Mouse (Mus musculus): ENCODE measurements around the gene Hand1. TPM values are rescaled to one million over a fixed set of nuclear protein-coding genes. Genes with fewer than 3 reads are reported as not detected.

Gene Hand1
- total RNA-seq, 2 experiments from 2014 or later: 21.4 to 25.6 TPM

DNA sequence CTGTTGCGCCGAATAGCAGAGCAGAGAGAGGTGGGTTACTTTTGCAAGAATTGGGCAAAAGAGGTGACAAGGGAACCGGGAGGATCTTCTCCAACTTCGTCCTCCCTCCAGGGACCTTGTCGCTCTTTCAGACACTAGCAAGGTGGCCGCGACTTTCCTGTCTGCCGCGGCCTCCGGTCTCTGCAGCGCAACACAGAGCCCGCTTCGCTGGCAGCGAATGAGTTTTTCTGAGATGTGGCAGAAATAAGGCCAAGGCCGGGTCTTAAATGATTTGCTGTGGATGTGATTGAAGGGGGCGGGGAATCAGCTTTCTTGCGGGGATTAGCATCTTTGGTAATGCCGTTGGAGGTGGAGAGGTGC is 30.1 kb downstream of the Hand1 start:
- DNase-seq (ENCODE audit: low spot score in 2 of 2): no peak

GRCm38 (mm10) chr11:57801766-57802510 is 30.7 kb downstream of the Hand1 start:
- peak; percentile 33 for DNase-seq (ENCODE audit: low spot score in 2 of 2)

DNA sequence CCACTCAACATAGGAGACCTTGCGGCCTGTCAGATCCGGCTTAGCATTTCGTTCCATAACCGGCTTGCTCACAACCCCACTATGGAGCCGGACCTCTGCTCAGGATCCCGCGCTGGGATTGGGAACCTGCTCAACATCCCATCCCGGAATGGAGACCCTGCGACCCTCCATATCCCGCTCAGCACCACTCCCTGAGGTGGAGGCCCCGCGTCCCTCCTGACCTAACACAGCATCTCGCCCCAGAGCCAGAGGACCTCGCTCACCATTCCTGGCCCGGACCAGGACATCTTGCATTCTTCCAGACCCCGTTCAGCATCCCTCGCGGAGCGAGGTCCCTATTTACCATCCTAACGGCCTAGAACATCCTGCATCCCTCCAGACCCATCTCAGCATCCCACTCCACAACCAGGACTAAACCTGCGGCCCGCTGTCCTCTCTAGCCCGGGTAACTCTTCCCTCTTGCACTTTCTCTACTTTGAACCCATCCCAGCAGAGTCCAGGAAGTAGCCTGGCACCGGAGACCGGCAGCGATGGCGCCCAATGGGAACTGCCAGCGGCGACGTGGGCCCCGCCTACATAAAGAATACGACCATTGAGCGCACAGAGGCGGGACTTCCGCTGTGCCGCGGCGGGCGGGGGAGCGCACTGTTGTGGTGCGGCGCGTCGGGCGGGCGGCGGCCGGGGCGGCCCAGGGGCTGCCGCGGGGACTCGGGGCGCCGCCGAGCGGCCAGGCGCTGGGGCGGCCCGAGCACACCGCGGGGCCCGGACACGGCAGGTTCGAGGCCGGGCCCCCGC is 31.4 kb downstream of the Hand1 start, which contains the start of gene Sap30l:
Gene Sap30l (plus strand): TSS at position 667 of the 795 bp plus-strand sequence.
- DNase-seq (ENCODE audit: low spot score in 2 of 2): peak; percentile 89 to 93

- no peak for DNase-seq (ENCODE audit: low spot score in 2 of 2)
These were observed 32.2 kb downstream of the Hand1 start for GRCm38 (mm10) chr11:57800266-57800951.

- DNase-seq (ENCODE audit: low spot score in 2 of 2): no peak
These were observed 33.2 kb downstream of the Hand1 start for GRCm38 (mm10) chr11:57799456-57799855.

GRCm38 (mm10) chr11:57797828-57798227 is 34.8 kb downstream of the Hand1 start:
- no peak for DNase-seq (ENCODE audit: low spot score in 2 of 2)

DNA sequence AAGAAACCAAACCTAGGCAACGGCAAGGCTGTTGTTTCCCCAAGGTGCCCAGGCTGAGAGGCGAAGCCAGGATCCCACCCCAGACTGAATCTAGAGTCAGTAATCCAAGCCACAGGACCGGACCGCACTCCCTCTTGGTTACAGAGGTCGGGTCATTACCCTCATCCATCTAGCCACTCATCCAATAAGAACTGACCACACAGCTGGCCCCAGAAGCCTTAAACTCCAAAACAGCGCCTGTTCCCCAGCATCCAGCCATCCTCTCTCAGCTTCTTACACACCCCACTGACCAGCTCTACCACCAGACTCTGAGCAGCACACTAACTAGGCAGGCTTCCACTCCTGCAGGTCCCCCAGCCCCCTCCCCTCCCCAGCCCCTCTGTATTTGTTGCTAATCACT is 37.5 kb downstream of the Hand1 start:
- DNase-seq (ENCODE audit: low spot score in 2 of 2): no peak

DNA sequence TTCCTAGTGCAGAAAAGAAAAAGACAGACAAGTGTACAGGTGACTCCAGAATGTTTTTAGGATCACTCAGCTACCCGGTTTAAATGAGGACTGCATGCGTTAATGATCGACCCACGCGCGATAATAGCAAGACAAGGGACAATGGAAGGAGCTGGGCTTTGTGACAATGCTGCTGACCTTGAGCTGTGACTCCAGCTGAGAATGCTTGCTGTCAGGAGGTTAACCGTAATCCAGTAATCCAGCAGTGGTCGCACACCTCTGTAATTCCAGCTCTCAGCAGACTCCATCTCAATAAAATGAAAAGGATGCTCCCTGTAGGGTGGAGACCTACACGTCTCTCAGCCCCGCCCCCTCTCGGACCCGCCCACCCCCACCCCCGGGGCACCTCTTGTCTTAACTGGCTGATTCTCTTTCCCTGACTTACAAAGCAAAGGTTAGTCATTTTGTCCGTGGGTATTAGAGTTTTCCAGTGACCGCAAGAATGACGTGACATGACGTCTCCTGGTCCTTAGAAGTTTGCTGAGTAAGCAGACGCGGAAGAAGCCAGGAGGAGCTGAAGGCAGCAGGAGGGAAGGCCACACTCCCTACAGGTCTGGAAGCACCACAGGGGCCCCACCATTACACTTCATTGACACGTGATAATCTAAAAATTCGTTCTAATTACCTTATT is 41.6 kb downstream of the Hand1 start:
- DNase-seq (ENCODE audit: low spot score in 2 of 2): no peak

GRCm38 (mm10) chr11:57787913-57788312 is 44.7 kb downstream of the Hand1 start:
- peak in 1 of 2 experiments; percentile 26 for DNase-seq (ENCODE audit: low spot score in 2 of 2)

DNA sequence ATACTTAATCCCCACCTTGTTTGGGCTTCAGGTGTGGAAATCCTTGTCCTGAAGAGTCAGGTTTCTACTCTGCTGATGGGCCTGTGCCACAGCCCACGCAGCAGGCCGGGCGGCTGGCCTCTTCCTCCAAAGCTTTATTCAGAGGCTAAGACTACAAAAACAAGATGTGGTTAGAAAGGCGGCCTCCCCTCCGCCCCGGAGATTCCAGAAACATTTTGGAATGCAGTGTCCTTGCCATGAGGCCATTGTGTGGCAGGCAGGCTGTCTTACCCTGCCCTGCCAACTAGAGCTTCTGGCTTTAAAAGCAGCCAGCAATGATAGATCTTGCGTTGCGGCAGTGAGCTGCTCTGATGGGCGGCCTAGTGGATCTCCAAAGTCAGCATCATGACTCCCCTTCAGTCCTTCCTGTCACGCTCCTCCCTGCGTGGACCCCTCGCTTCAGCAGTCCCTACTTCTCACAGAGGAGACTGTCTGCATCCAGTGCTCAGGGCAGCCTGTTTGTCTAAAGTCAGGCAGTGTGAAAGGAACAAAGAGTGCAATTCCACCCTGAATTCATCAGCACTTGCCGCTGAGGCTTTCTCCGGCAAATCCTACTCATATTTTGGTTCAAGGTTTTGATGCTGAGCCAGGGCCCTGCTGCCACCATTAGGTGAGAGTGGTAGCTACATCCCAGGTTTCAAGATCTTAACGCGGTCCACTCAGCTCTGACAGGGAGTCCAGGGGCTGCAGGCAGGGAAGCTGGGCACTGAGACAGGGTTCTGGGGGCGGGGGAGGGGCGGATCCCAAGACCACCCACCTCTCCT is 45.8 kb downstream of the Hand1 start:
- no peak for DNase-seq (ENCODE audit: low spot score in 2 of 2)

GRCm38 (mm10) chr11:57779824-57780223 is 52.8 kb downstream of the Hand1 start:
- no peak for DNase-seq (ENCODE audit: low spot score in 2 of 2)

Other genes starting within 250 kb of the Hand1 start
- 10 to 100 TPM; 44.5 to 46.2 TPM for gene Galnt10, start 187.4 kb downstream of the Hand1 start, total RNA-seq (2021)
- 10 to 100 TPM; 45.3 to 49.8 TPM for gene Sap30l, start 31.2 kb downstream of the Hand1 start, total RNA-seq (2021)
- gene Larp1, start 176.2 kb upstream of the Hand1 start, total RNA-seq (2021): 100 to 1,000 TPM; 103 to 106 TPM